Mouse (Mus musculus): ENCODE results near the gene Bsx. TPM values are rescaled to one million over a fixed set of nuclear protein-coding genes. Genes with fewer than 3 reads are reported as not detected.
A peak's percentile ranks its signal among the peaks of the same experiment; 100 is the strongest.

The Bsx gene
- polyA plus RNA-seq (2012; ENCODE audit: insufficient read depth, insufficient read length, missing spikeins), result not detected in 2 replicates

DNA sequence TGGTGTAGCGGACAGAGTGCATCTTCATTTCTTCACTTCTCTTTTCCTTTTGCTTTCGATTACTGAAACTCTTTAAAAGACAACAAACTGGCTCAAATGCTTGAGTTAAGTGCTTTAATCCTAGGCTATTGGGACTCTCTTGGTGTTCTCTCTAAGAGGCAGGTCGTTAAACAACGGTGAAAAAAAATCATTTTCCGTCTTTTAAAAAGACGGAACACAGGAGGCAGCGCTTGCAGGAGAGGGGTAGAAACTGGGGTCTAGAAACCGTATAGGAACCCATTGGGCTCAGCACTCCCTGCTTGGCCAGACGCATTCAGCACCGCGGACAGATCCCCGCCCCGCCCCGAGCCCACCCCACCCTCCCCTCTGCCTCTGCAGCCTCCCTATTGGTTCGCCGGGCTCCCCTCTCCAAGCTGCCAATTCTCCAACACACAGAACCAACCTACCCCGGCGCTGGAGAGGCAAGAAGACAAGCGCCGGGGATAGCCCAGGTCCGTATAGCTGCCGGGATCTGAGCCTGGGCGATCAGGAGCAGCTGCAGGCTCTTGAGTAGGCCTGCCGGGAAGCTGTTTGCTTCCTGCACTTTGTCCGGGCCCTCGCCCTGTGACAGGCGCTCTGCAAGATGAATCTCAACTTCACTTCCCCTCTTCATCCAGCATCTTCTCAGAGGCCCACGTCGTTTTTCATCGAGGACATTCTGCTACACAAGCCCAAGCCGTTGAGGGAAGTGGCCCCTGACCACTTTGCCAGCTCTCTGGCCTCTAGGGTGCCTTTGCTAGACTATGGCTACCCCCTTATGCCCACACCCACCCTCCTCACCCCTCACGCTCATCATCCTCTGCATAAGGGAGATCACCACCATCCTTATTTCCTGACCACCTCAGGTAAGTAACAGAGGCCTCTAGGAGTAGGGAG lies at the start of gene Bsx:
Bsx (plus strand) TSS at position 572 of the 915 bp plus-strand sequence.
- H3K4me3 ChIP-seq (ENCODE audit: insufficient read depth, low read length), result no peak within 1 kb of the TSS
- peaks cover 3% of the 10 kb centered on the region; the same call in 1 of the 2 replicates for H3K4me1 ChIP-seq (ENCODE audit: control insufficient read depth, insufficient read depth, low read length)
- no peak for TF ChIP-seq POLR2A (IDR thresholded peaks at IDR 0.05; ENCODE audit: borderline replicate concordance, low read depth, low read length)
- no peak for TF ChIP-seq CTCF (IDR thresholded peaks at IDR 0.05; ENCODE audit: low read depth, low read length)
- H3K27ac ChIP-seq (ENCODE audit: insufficient read depth, low read depth, low read length), result no peak within 1 kb of the TSS

DNA sequence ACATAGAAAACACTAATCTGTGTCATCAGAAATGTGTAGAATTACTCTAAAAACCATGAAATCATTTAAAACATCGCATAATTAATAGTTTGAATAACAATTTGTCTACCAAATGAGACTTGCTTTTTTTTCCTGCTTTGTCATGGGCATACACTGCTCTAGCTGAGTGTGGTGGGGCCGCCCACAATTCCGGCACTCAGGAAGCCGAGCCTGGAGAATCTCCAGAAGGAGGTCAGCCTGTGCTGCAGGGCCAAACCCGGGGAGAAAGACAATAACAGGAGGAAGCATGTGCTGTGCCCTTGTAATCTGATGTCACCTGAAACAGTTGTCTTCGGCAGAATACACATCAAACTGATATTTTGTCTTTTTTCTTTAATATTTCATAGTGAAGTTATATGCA lies 48.3 kb upstream of the Bsx start:
- TF ChIP-seq POLR2A (IDR thresholded peaks at IDR 0.05; ENCODE audit: borderline replicate concordance, low read depth, low read length) (no peak), CTCF (IDR thresholded peaks at IDR 0.05; ENCODE audit: low read depth, low read length) (no peak)
- Histone ChIP-seq H3K4me1 (ENCODE audit: control insufficient read depth, insufficient read depth, low read length) (no peaks in the 10 kb centered on the region), H3K4me3 (ENCODE audit: insufficient read depth, low read length) (no peak overlapping the region), H3K27ac (ENCODE audit: insufficient read depth, low read depth, low read length) (no peak overlapping the region)

DNA sequence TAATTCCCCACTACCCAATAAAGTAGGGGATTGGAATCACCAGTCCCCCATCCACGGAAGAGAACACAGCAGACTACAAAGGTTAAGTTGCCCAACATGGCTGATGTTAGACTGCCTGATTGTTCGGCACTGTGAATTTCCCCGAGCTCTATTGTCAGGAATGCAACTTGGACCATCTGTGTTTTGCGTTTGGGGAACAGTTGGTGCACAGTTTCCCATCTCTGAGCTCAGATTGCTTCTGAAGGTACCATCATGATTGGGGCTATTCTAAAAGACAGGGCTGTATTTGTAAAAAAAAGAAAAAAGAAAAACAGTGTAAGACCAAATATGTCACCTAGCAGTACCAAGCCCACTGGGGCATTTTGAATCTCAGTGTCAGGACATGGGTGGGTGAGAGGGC lies 46.6 kb upstream of the Bsx start:
- no peak overlapping the region for H3K27ac ChIP-seq (ENCODE audit: insufficient read depth, low read depth, low read length)
- no peak overlapping the region for H3K4me3 ChIP-seq (ENCODE audit: insufficient read depth, low read length)
- H3K4me1 ChIP-seq (ENCODE audit: control insufficient read depth, insufficient read depth, low read length), result no peaks in the 10 kb centered on the region
- no peak for TF ChIP-seq CTCF (IDR thresholded peaks at IDR 0.05; ENCODE audit: low read depth, low read length)
- no peak for TF ChIP-seq POLR2A (IDR thresholded peaks at IDR 0.05; ENCODE audit: borderline replicate concordance, low read depth, low read length)

DNA sequence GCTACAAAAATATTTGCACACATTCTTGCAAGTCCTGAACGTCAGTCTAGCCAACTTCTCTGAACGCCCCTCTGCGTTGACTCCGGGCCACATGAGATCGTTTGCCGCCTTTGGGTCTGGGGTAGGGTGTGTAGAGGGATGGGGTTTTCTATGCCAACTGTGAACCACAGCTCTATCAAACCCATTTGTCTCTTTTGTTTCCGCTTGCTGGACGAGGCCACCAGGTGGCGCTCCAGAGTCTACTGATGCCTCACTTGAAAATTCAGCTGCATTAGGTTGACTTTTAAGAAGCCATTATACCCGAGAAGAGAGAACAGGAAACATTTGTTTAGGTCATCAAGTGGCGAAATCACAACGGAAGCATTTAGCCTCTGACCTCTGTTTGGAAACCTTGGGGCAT lies 39.4 kb upstream of the Bsx start:
- Histone ChIP-seq H3K4me1 (ENCODE audit: control insufficient read depth, insufficient read depth, low read length) (peaks cover 8% of the 10 kb centered on the region), H3K4me3 (ENCODE audit: insufficient read depth, low read length) (no peak overlapping the region), H3K27ac (ENCODE audit: insufficient read depth, low read depth, low read length) (0 out of 2 replicates have a peak overlapping the region, but pooled peaks have one; percentile 15)
- TF ChIP-seq CTCF (IDR thresholded peaks at IDR 0.05; ENCODE audit: low read depth, low read length) (peak; percentile 91), POLR2A (IDR thresholded peaks at IDR 0.05; ENCODE audit: borderline replicate concordance, low read depth, low read length) (no peak)

DNA sequence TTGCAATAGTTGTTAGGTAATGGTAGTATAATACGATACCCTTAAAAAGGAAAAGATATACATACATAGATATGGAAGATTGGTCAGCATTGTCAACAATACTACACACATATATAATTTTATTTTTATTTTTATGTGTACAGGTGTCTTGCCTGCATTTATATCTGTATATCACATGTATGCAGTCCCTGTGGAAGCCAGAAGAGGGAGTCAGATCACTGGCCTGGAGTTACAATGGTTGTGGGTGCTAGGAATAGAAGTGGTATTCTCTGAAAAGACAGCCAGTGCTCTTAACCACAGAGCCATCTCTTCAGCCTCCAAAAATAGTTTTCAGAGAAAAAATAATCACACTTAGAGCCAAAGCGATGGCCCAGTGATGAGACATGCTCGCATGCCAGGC lies 37.2 kb upstream of the Bsx start:
- H3K4me3 ChIP-seq (ENCODE audit: insufficient read depth, low read length), result no peak overlapping the region
- no peak overlapping the region for H3K27ac ChIP-seq (ENCODE audit: insufficient read depth, low read depth, low read length)
- peaks cover 13% of the 10 kb centered on the region for H3K4me1 ChIP-seq (ENCODE audit: control insufficient read depth, insufficient read depth, low read length)
- TF ChIP-seq POLR2A (IDR thresholded peaks at IDR 0.05; ENCODE audit: borderline replicate concordance, low read depth, low read length), result no peak
- TF ChIP-seq CTCF (IDR thresholded peaks at IDR 0.05; ENCODE audit: low read depth, low read length), result no peak

DNA sequence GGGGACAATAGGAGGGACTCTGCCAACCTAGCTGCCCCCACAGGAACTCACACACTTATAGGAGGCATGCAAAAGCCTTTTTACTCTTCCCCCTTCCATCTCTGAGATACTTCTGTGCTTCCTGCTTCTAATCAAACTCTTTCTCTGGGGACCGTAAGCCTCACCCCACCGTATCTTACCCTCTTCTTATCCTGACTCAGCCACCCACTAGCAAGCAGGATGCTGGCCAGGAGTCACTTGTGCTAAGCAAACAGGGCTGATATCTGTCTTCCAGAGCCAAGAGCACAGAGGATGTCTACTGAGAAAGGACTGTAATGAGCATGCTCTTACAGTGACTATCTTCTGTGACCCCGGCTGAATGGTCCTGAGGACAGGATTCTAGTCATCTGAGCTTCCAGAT lies 34.3 kb upstream of the Bsx start:
- TF ChIP-seq POLR2A (IDR thresholded peaks at IDR 0.05; ENCODE audit: borderline replicate concordance, low read depth, low read length) (no peak), CTCF (IDR thresholded peaks at IDR 0.05; ENCODE audit: low read depth, low read length) (no peak)
- no peak overlapping the region for H3K27ac ChIP-seq (ENCODE audit: insufficient read depth, low read depth, low read length)
- H3K4me3 ChIP-seq (ENCODE audit: insufficient read depth, low read length), result no peak overlapping the region
- peaks cover 12% of the 10 kb centered on the region for H3K4me1 ChIP-seq (ENCODE audit: control insufficient read depth, insufficient read depth, low read length)

DNA sequence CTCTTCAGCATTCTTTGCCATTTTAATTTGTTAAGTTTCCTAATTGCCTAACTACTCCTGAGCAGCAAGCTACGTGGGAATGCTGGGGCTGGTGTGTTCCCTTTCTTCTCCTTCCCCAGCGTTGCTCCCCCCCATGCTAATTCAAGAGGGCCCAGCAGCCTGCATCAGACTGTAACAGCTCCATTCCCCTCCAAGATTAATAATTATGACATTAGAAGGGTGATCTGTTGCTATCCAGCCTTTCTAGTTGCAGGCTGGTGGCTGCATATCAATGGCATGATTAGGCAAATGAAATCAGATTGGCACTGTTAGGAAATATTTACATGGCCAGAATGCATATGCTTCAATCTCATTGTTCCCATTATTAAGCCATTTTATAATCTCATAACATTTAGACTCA lies 22.4 kb upstream of the Bsx start:
- no peaks in the 10 kb centered on the region for H3K4me1 ChIP-seq (ENCODE audit: control insufficient read depth, insufficient read depth, low read length)
- no peak overlapping the region for H3K4me3 ChIP-seq (ENCODE audit: insufficient read depth, low read length)
- TF ChIP-seq CTCF (IDR thresholded peaks at IDR 0.05; ENCODE audit: low read depth, low read length), result no peak
- TF ChIP-seq POLR2A (IDR thresholded peaks at IDR 0.05; ENCODE audit: borderline replicate concordance, low read depth, low read length), result no peak
- H3K27ac ChIP-seq (ENCODE audit: insufficient read depth, low read depth, low read length), result no peak overlapping the region

DNA sequence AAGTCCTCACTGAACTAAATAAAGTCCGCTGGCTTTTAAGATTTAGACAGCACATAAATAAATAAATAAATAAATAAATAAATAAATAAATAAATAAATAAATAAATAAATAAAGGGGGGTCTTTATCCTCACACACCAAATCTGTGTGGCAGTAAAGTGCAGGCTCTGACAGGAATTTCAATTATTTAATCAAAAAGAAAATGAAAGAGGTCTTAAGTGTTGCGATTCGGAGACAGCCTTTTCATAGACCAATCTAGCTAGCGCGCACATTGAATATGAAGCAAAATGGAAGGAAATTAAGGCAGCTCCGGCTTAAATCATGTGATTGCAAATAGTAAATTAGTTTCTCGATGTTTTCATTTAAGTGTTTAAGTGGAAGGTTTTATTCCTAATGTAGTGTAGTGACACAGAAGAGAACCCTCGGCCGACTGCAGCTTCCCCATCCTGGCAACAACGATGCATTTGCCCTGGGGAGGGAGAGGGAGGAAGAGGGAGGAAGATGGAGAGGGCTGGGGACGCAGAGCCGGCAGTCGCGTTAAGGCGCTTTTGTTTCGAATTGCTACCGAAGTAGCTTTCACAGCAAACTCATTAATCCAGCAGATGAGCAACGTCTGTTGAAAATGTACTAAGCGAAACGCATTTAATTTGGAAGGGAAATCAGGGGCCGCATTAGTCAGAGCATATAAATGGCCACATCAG lies 15.3 kb upstream of the Bsx start:
- TF ChIP-seq POLR2A (IDR thresholded peaks at IDR 0.05; ENCODE audit: borderline replicate concordance, low read depth, low read length) (no peak), CTCF (IDR thresholded peaks at IDR 0.05; ENCODE audit: low read depth, low read length) (no peak)
- Histone ChIP-seq H3K27ac (ENCODE audit: insufficient read depth, low read depth, low read length) (no peak overlapping the region), H3K4me3 (ENCODE audit: insufficient read depth, low read length) (peak overlapping the region; percentile 35; the same call in 1 of the 2 replicates), H3K4me1 (ENCODE audit: control insufficient read depth, insufficient read depth, low read length) (no peaks in the 10 kb centered on the region)

DNA sequence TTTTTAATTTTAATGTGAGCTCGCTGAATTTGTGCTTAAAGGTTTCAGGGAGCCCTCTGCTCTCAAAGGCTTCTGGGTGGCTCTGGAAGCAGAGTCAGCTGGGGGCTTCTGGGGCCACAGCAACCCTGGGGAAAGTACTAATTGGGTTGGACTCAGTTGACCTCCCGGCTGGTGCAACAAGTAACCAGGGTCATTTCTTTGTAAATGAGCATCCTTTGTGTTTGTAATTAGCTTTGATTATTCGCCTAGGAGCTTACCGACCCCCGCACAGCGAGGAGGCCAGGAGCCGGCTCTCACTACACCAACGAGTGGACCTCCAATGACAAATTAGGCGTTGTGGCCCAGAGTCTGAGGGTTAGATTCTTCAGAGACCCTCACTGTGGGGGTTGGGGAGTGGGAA lies 14.7 kb upstream of the Bsx start:
- Histone ChIP-seq H3K4me3 (ENCODE audit: insufficient read depth, low read length) (no peak overlapping the region), H3K27ac (ENCODE audit: insufficient read depth, low read depth, low read length) (no peak overlapping the region), H3K4me1 (ENCODE audit: control insufficient read depth, insufficient read depth, low read length) (no peaks in the 10 kb centered on the region)
- TF ChIP-seq CTCF (IDR thresholded peaks at IDR 0.05; ENCODE audit: low read depth, low read length), result no peak

DNA sequence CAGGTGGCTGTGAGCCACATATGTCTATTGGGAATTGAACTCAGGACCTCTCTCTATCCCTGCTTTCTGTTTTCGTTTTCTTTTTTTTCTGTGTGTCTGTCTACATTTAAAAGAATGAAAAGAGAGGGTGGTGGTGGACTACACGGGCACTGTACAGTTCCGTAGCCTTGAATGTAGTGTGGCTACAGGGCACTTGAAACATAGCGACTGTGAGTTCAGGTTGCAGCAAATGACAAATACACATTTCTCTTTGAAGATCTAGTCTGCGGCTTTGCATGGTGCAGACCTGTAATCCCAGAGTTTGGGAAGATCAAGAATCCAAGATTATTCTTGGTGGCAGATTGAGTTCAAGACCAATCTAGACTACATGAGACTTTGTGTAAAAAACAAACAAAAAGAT lies 3.6 kb upstream of the Bsx start:
- H3K4me1 ChIP-seq (ENCODE audit: control insufficient read depth, insufficient read depth, low read length), result peaks cover 3% of the 10 kb centered on the region; the same call in 1 of the 2 replicates
- H3K27ac ChIP-seq (ENCODE audit: insufficient read depth, low read depth, low read length), result no peak overlapping the region
- no peak overlapping the region for H3K4me3 ChIP-seq (ENCODE audit: insufficient read depth, low read length)
- TF ChIP-seq CTCF (IDR thresholded peaks at IDR 0.05; ENCODE audit: low read depth, low read length) (no peak), POLR2A (IDR thresholded peaks at IDR 0.05; ENCODE audit: borderline replicate concordance, low read depth, low read length) (no peak)
